Mouse (Mus musculus) hindbrain, embryonic 15.5 days (tissue): ENCODE results near the gene Tspan3. TPM values are rescaled to one million over a fixed set of nuclear protein-coding genes. Genes with fewer than 3 reads are reported as not detected.

Source experiments
- ATAC-seq: fragments of 200-750 bp; cut with Nextera tagmentation; 2 replicates; pipeline ENCODE4 v1.8.0; 2017; ENCODE audit warnings: low read depth, moderate number of reproducible peaks, moderate TSS enrichment; ENCODE audit not compliant: low FRiP score
- H3K27ac ChIP-seq: fragments of 300-500 bp; sonication (generic); replicated peaks from 2 replicates; pipeline ENCODE4 v1.5.1; 2015; ENCODE audit warnings: mild to moderate bottlenecking, inconsistent platforms
- H3K27me3 ChIP-seq: fragments of 300-500 bp; sonication (generic); 2 replicates; pipeline ENCODE4 v1.6.1; 2015; ENCODE audit warnings: control low read depth, inconsistent platforms
- H3K36me3 ChIP-seq: fragments of 300-500 bp; sonication (generic); 2 replicates; pipeline ENCODE4 v1.6.1; 2015; ENCODE audit warnings: control low read depth, inconsistent platforms
- H3K4me1 ChIP-seq: fragments of 300-500 bp; sonication (generic); replicated peaks from 2 replicates; pipeline ENCODE4 v1.6.1; 2015; ENCODE audit warnings: control low read depth, inconsistent platforms
- H3K4me2 ChIP-seq: fragments of 300-500 bp; sonication (generic); 2 replicates; pipeline ENCODE4 v1.6.1; 2015; ENCODE audit warnings: moderate library complexity, mild to moderate bottlenecking, inconsistent platforms
- H3K4me3 ChIP-seq: fragments of 300-500 bp; sonication (generic); 2 replicates; pipeline ENCODE4 v1.5.1; 2015; ENCODE audit warnings: mild to moderate bottlenecking, inconsistent platforms
- H3K9ac ChIP-seq: fragments of 300-500 bp; sonication (generic); 2 replicates; pipeline ENCODE4 v1.6.1; 2015; ENCODE audit warnings: inconsistent platforms
- H3K9me3 ChIP-seq: fragments of 300-500 bp; sonication (generic); 2 replicates; pipeline ENCODE4 v1.6.1; 2016; ENCODE audit warnings: control low read depth, inconsistent platforms
- WGBS: fragments of 180-500 bp; shearing (Covaris S2); methylation state at CpG from one replicate; pipeline ENCODE4 v1.1.7; 2015; 5-methylcytosine and 5-hydroxymethylcytosine counted together
- polyA plus RNA-seq: library from polyadenylated mRNA; unstranded; fragments of >200 nt; fragmentation: Nextera tagmentation; extraction: Ambion mirVana; gene quantifications from 2 replicates; pipeline ENCODE4 v1.2.1, GENCODE M21; 2015

Gene Tspan3
- polyA plus RNA-seq, 1 experiment from 2014 or later, result 606 TPM

- H3K4me2 ChIP-seq, result no peak overlapping the region
- H3K9ac ChIP-seq, result no peak overlapping the region
- WGBS, result 76% methylated on average over 9 of the region's 9 CpGs
- H3K36me3 ChIP-seq, result peaks cover 20% of the 10 kb centered on the region
- ATAC-seq, result no peak
- H3K27me3 ChIP-seq, result no peaks in the 10 kb centered on the region
- H3K4me3 ChIP-seq, result no peak overlapping the region
- no peak overlapping the region for H3K27ac ChIP-seq
- H3K4me1 ChIP-seq, result no peaks in the 10 kb centered on the region
- no peaks in the 10 kb centered on the region for H3K9me3 ChIP-seq
Measured at GRCm38 (mm10) chr9:56128331-56128730, 36.9 kb downstream of the Tspan3 start.

DNA sequence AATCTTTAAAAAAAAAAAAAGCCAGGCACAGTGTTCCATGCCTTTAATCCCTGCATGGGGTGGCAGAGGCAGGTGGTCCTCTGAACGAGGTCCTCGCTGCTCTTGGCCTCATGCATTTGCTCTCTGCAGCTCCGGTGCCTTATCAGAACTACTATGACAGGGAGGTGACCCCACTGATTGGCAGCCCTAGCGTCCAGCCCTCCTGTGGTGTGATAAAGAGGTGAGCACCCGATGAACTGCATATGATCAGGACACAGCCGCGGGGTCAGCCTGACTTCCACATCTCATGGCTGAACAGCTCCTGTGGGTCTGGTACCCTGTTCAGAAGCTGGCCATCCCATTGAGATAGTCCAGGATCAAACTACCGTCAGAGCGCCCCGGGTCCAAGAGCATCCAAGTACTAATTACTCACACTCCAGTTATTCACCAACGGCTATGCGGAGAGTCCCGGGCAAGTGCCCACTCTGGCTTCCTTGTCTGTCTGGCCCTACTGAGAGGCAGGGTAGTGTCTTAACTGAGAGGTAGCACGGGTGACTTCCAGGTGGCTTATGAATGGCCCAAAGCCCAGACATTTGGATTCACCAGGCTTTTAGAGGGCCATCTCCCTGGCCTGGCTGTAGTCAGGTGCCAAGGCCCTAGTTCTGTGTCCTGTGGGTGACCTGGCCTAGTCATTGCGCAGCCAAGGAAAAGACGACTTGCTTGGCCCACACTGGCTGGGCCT lies 38.7 kb downstream of the Tspan3 start:
- no peak overlapping the region for H3K27ac ChIP-seq
- no peaks in the 10 kb centered on the region; the same call in 1 of the 2 replicates for H3K4me1 ChIP-seq
- no peak overlapping the region for H3K9ac ChIP-seq
- H3K4me3 ChIP-seq, result no peak overlapping the region
- H3K9me3 ChIP-seq, result no peaks in the 10 kb centered on the region
- ATAC-seq, result no peak
- peaks cover 8% of the 10 kb centered on the region; the same call in 1 of the 2 replicates for H3K36me3 ChIP-seq
- no peak overlapping the region for H3K4me2 ChIP-seq
- WGBS, result 81% methylated on average over 16 of the region's 16 CpGs
- H3K27me3 ChIP-seq, result no peaks in the 10 kb centered on the region

DNA sequence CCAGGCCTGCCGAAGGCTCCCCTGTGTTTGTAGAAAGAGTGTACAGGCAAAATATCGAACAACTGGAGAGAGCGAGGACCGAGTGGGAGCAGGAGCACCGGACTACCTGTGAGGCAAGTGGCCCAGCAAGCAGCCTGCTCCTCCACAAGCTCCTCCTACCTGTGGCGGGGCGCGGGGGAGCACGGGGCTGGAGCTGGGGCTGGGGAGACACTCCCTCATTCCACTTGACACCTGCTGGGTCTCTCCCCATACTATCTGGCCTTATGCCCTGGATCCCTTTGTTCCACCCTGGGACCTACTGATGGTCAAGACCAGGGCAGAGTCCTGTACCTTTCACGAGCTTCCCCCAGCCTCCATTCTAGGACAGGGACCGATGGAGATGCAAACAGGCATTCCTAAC lies 40.7 kb downstream of the Tspan3 start:
- no peak for ATAC-seq
- no peaks in the 10 kb centered on the region for H3K9me3 ChIP-seq
- H3K4me3 ChIP-seq, result no peak overlapping the region
- 40% methylated on average over 11 of the region's 11 CpGs for WGBS
- H3K4me2 ChIP-seq, result no peak overlapping the region
- no peak overlapping the region for H3K9ac ChIP-seq
- H3K36me3 ChIP-seq, result 0 out of 2 replicates have a peak, but pooled peaks cover 6% of the 10 kb centered on the region
- H3K27me3 ChIP-seq, result no peaks in the 10 kb centered on the region
- peaks cover 11% of the 10 kb centered on the region for H3K4me1 ChIP-seq
- no peak overlapping the region for H3K27ac ChIP-seq

- no peaks in the 10 kb centered on the region for H3K27me3 ChIP-seq
- no peak overlapping the region for H3K9ac ChIP-seq
- no peak overlapping the region for H3K4me2 ChIP-seq
- H3K9me3 ChIP-seq, result no peaks in the 10 kb centered on the region
- WGBS, result 68% methylated on average over 7 of the region's 7 CpGs
- ATAC-seq, result no peak
- 0 out of 2 replicates have a peak, but pooled peaks cover 6% of the 10 kb centered on the region for H3K36me3 ChIP-seq
- no peak overlapping the region for H3K27ac ChIP-seq
- peaks cover 18% of the 10 kb centered on the region for H3K4me1 ChIP-seq
- no peak overlapping the region for H3K4me3 ChIP-seq
Measured at GRCm38 (mm10) chr9:56123613-56124012, 41.7 kb downstream of the Tspan3 start.

GRCm38 (mm10) chr9:56122973-56123372 lies 42.3 kb downstream of the Tspan3 start:
- Histone ChIP-seq H3K36me3 (0 out of 2 replicates have a peak, but pooled peaks cover 4% of the 10 kb centered on the region), H3K4me3 (no peak overlapping the region), H3K27ac (no peak overlapping the region), H3K9me3 (no peaks in the 10 kb centered on the region), H3K4me2 (no peak overlapping the region), H3K4me1 (peaks cover 18% of the 10 kb centered on the region), H3K27me3 (no peaks in the 10 kb centered on the region), H3K9ac (no peak overlapping the region)
- no peak for ATAC-seq
- WGBS, result 54% methylated on average over 8 of the region's 8 CpGs

DNA sequence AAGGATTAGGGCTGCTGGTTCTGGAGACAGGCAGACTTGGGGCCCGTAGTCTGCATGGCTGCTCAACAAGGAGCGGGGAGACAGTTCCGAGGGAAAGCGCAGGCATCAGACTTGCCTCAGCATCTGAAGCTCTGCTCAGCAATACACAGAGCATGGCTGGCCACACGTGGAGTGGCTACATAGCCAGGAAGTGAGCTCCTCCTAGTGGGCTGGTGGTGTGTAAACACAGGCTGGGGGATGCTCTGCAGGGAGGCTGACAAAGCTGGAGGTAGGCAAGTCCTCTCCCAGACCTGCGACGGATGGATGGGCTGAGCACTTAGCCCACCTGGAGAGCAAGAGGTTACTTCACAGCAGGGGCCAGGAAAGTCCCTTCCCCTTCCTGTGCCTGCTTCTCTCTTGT lies 44.2 kb downstream of the Tspan3 start:
- WGBS, result 25% methylated on average over 7 of the region's 7 CpGs
- no peaks in the 10 kb centered on the region for H3K9me3 ChIP-seq
- H3K9ac ChIP-seq, result no peak overlapping the region
- ATAC-seq, result no peak
- H3K4me2 ChIP-seq, result peak overlapping the region; percentile 14; the same call in 1 of the 2 replicates
- H3K27me3 ChIP-seq, result no peaks in the 10 kb centered on the region
- no peak overlapping the region for H3K27ac ChIP-seq
- H3K4me1 ChIP-seq, result peaks cover 18% of the 10 kb centered on the region
- no peak overlapping the region for H3K4me3 ChIP-seq
- H3K36me3 ChIP-seq, result no peaks in the 10 kb centered on the region

- Histone ChIP-seq H3K9me3 (no peaks in the 10 kb centered on the region), H3K4me1 (peaks cover 18% of the 10 kb centered on the region), H3K4me2 (no peak overlapping the region), H3K9ac (no peak overlapping the region), H3K27ac (no peak overlapping the region), H3K4me3 (no peak overlapping the region), H3K36me3 (no peaks in the 10 kb centered on the region), H3K27me3 (no peaks in the 10 kb centered on the region)
- no peak for ATAC-seq
- WGBS, result 62% methylated on average over 2 of the region's 2 CpGs
Measured at GRCm38 (mm10) chr9:56119651-56120050, 45.6 kb downstream of the Tspan3 start.

DNA sequence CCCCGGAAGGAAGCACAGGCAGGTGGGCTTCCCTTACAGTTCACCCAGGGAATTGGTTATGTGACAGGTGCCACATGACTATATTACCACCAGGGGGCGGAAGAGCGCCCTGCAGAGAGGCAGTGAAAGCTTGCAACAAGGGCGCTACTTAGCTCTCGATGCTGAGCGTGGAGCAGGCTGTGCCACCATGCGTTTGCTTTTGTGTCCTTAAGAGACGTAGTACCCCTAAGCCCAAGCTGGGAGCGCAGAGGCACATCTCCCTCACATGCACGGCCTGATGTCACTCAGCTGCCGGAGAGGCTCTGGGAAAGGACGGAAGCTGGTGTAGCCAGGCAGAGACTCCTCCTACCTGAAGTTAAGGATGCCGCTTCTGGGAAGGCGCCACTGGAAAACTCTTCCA lies 46.7 kb downstream of the Tspan3 start:
- 5% methylated on average over 14 of the region's 14 CpGs for WGBS
- Histone ChIP-seq H3K4me3 (peak overlapping the region; percentile 36), H3K9ac (peak overlapping the region; percentile 32; the same call in 1 of the 2 replicates), H3K36me3 (no peaks in the 10 kb centered on the region), H3K27me3 (no peaks in the 10 kb centered on the region), H3K4me1 (peaks cover 18% of the 10 kb centered on the region), H3K4me2 (peak overlapping the region; percentile 73), H3K27ac (peak overlapping the region; percentile 58; the same call in 1 of the 2 replicates), H3K9me3 (no peaks in the 10 kb centered on the region)
- peak; percentile 52 for ATAC-seq

DNA sequence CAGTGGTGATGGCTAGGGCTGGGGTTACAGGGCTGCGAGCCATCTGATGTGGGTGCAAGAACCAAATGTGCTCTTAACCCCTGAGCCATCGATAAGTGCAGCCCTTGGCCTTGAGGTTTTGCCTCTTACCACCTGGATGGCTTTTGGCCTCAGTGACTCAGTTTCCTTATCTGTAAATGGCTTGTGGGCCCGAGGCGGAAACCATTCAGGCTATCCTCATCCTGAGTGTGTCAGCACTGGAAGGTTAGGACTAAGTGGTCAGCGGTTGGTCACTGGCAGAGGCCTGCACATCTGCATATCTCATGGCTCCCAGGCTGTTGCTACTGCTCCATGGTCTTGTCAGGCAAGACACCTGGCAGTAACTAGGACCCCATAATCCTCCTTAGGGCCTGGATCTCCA lies 47.2 kb downstream of the Tspan3 start:
- H3K9ac ChIP-seq, result no peak overlapping the region
- ATAC-seq, result no peak
- no peaks in the 10 kb centered on the region for H3K9me3 ChIP-seq
- H3K27ac ChIP-seq, result no peak overlapping the region
- peaks cover 18% of the 10 kb centered on the region for H3K4me1 ChIP-seq
- H3K27me3 ChIP-seq, result no peaks in the 10 kb centered on the region
- peak overlapping the region; percentile 73 for H3K4me2 ChIP-seq
- H3K4me3 ChIP-seq, result no peak overlapping the region
- H3K36me3 ChIP-seq, result no peaks in the 10 kb centered on the region
- 88% methylated on average over 5 of the region's 5 CpGs for WGBS

- Histone ChIP-seq H3K4me1 (no peaks in the 10 kb centered on the region), H3K4me2 (no peak overlapping the region), H3K9ac (no peak overlapping the region), H3K9me3 (no peaks in the 10 kb centered on the region), H3K27ac (no peak overlapping the region), H3K27me3 (no peaks in the 10 kb centered on the region), H3K36me3 (no peaks in the 10 kb centered on the region), H3K4me3 (no peak overlapping the region)
- ATAC-seq, result no peak
- 85% methylated on average over 5 of the region's 5 CpGs for WGBS
Measured at GRCm38 (mm10) chr9:56108174-56108573, 57.1 kb downstream of the Tspan3 start.

DNA sequence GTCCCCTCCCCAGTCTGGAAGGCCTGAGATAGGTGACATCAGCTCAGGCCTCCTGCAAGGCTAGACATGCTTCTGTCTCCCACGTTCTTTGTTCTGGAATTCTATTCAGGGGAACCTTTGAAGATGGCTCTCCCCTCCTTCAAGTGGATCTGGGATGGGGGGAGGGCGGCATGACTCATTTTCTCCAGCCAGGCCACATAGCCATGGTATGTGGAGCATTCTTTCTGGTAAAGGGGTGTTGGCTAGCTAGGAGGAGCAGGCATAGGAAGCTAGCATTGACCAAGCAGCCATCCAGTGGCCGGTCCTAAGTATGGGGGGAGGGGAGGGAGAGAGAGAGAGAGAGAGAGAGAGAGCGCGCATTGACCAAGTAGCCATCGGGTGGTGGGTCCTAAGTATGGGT lies 57.8 kb downstream of the Tspan3 start:
- no peak overlapping the region for H3K27ac ChIP-seq
- no peak overlapping the region for H3K4me2 ChIP-seq
- no peaks in the 10 kb centered on the region for H3K4me1 ChIP-seq
- no peak overlapping the region for H3K4me3 ChIP-seq
- H3K36me3 ChIP-seq, result no peaks in the 10 kb centered on the region
- no peaks in the 10 kb centered on the region for H3K27me3 ChIP-seq
- no peak overlapping the region for H3K9ac ChIP-seq
- no peak for ATAC-seq
- no peaks in the 10 kb centered on the region for H3K9me3 ChIP-seq
- 80% methylated on average over 6 of the region's 6 CpGs for WGBS

DNA sequence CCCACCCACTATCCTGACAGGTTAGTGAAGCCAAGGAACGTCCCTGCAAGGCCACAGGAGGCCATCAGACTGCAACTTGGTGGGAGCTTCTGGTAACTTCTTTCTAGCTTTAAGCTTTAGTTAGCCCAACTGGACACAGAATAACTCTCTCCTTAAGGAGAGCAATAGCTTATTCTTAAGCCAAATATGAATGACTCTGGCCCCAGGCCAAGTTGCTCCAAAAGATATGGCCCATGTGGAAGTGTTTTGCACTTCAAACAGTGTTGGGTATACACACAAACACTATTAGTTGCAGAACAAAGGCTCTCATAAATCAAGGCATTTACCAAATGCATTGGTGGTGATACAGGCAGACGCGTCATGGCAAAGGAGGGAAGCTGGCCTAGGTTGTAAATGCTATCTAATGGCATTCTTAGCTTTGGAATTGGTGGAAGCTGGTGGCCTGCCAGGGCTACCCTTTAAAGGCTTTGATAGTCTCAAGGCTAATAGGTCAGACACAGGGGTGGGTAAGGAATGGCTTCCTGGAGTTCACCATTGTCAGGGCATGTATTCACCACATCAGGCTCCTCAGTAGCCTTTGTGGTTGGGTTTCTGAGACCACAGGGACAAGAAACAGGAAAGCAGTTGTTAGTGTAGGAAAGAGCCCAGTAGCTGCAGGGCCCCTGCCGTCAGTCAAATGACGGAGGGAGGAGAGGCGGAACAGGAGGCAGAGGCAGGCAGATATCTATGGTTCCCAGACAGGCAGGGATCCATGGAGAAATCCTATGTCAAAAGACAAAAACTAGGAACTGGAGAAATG lies 58.8 kb downstream of the Tspan3 start:
- ATAC-seq, result no peak
- Histone ChIP-seq H3K36me3 (no peaks in the 10 kb centered on the region), H3K9ac (no peak overlapping the region)

More for the DNA sequence above, 58.8 kb downstream of the Tspan3 start:
- H3K4me3 ChIP-seq, result no peak overlapping the region
- H3K27ac ChIP-seq, result no peak overlapping the region
- H3K4me1 ChIP-seq, result no peaks in the 10 kb centered on the region
- no peak overlapping the region for H3K4me2 ChIP-seq
- 60% methylated on average over 6 of the region's 6 CpGs for WGBS
- H3K9me3 ChIP-seq, result no peaks in the 10 kb centered on the region
- no peaks in the 10 kb centered on the region for H3K27me3 ChIP-seq
